Mouse (Mus musculus): ENCODE results near the gene Hdlbp. TPM values are rescaled to one million over a fixed set of nuclear protein-coding genes. Genes with fewer than 3 reads are reported as not detected.
"Not testable (repeated sequence)": the region's sequence is repeated elsewhere in the genome, so short reads cannot be mapped to it uniquely, and the experiment has no call there.

Gene Hdlbp
- polyA plus RNA-seq, 1 experiment from 2014 or later = 76.6 TPM

GRCm38 (mm10) chr1:93458357-93458756 is 20.3 kb downstream of the Hdlbp start:
- Histone ChIP-seq H3K9me3 (replicated peaks; ENCODE audit: control insufficient read depth, low read length) (no peaks in the 10 kb centered on the region), H3K27me3 (ENCODE audit: control insufficient read depth, insufficient read depth, low read depth, low read length) (no peaks in the 10 kb centered on the region), H3K36me3 (ENCODE audit: control insufficient read depth, insufficient read depth) (no peaks in the 10 kb centered on the region), H3K27ac (ENCODE audit: low read length) (no peak overlapping the region), H3K9ac (ENCODE audit: low read depth, low read length) (no peak overlapping the region), H3K4me2 (ENCODE audit: low read depth, low read length) (no peak overlapping the region), H3K4me3 (ENCODE audit: low read depth, low read length) (no peak overlapping the region), H3K4me1 (ENCODE audit: control insufficient read depth, low read depth, low read length) (peaks cover 3% of the 10 kb centered on the region)
- ATAC-seq (ENCODE audit: low read depth) = no peak
- WGBS (ENCODE audit: insufficient replicate concordance) = 33% methylated on average over 1 of the region's 1 CpGs

- H3K9me3 ChIP-seq (replicated peaks; ENCODE audit: control insufficient read depth, low read length) = no peaks in the 10 kb centered on the region
- H3K4me2 ChIP-seq (ENCODE audit: low read depth, low read length) = no peak overlapping the region
- peaks cover 3% of the 10 kb centered on the region for H3K4me1 ChIP-seq (ENCODE audit: control insufficient read depth, low read depth, low read length)
- H3K9ac ChIP-seq (ENCODE audit: low read depth, low read length) = no peak overlapping the region
- no peaks in the 10 kb centered on the region for H3K27me3 ChIP-seq (ENCODE audit: control insufficient read depth, insufficient read depth, low read depth, low read length)
- H3K27ac ChIP-seq (ENCODE audit: low read length) = no peak overlapping the region
- ATAC-seq (ENCODE audit: low read depth) = no peak
- no peaks in the 10 kb centered on the region for H3K36me3 ChIP-seq (ENCODE audit: control insufficient read depth, insufficient read depth)
- no peak overlapping the region for H3K4me3 ChIP-seq (ENCODE audit: low read depth, low read length)
Observed at GRCm38 (mm10) chr1:93453721-93454255, 24.8 kb downstream of the Hdlbp start.

GRCm38 (mm10) chr1:93450118-93450517 is 28.5 kb downstream of the Hdlbp start:
- not testable (repeated sequence) for H3K9me3 ChIP-seq (replicated peaks; ENCODE audit: control insufficient read depth, low read length); H3K4me2 ChIP-seq (ENCODE audit: low read depth, low read length); H3K27ac ChIP-seq (ENCODE audit: low read length); H3K4me3 ChIP-seq (ENCODE audit: low read depth, low read length); H3K9ac ChIP-seq (ENCODE audit: low read depth, low read length); ATAC-seq (ENCODE audit: low read depth); H3K36me3 ChIP-seq (ENCODE audit: control insufficient read depth, insufficient read depth); H3K27me3 ChIP-seq (ENCODE audit: control insufficient read depth, insufficient read depth, low read depth, low read length)
- H3K4me1 ChIP-seq (ENCODE audit: control insufficient read depth, low read depth, low read length) = peaks cover 17% of the 10 kb centered on the region
- WGBS (ENCODE audit: insufficient replicate concordance) = 75% methylated on average over 5 of the region's 5 CpGs

- no peaks in the 10 kb centered on the region for H3K9me3 ChIP-seq (replicated peaks; ENCODE audit: control insufficient read depth, low read length)
- peak overlapping the region; percentile 88 for H3K9ac ChIP-seq (ENCODE audit: low read depth, low read length)
- peaks cover 5% of the 10 kb centered on the region for H3K36me3 ChIP-seq (ENCODE audit: control insufficient read depth, insufficient read depth)
- H3K27me3 ChIP-seq (ENCODE audit: control insufficient read depth, insufficient read depth, low read depth, low read length) = no peaks in the 10 kb centered on the region
- 16% methylated on average over 3 of the region's 3 CpGs for WGBS (ENCODE audit: insufficient replicate concordance)
- H3K27ac ChIP-seq (ENCODE audit: low read length) = peak overlapping the region; percentile 89; the same call in 1 of the 2 replicates
- peaks cover 30% of the 10 kb centered on the region for H3K4me1 ChIP-seq (ENCODE audit: control insufficient read depth, low read depth, low read length)
- H3K4me3 ChIP-seq (ENCODE audit: low read depth, low read length) = peak overlapping the region; percentile 92
- peak overlapping the region; percentile 93 for H3K4me2 ChIP-seq (ENCODE audit: low read depth, low read length)
- peak; percentile 7; the same call in 1 of the 2 replicates for ATAC-seq (ENCODE audit: low read depth)
Observed at GRCm38 (mm10) chr1:93445822-93446162, 32.8 kb downstream of the Hdlbp start.

GRCm38 (mm10) chr1:93445111-93445821 is 33.3 kb downstream of the Hdlbp start:
- under 1% methylated on average over 80 of the region's 84 CpGs for WGBS (ENCODE audit: insufficient replicate concordance)
- H3K9ac ChIP-seq (ENCODE audit: low read depth, low read length) = peak overlapping the region; percentile 88
- no peaks in the 10 kb centered on the region for H3K9me3 ChIP-seq (replicated peaks; ENCODE audit: control insufficient read depth, low read length)
- peaks cover 8% of the 10 kb centered on the region for H3K36me3 ChIP-seq (ENCODE audit: control insufficient read depth, insufficient read depth)
- no peaks in the 10 kb centered on the region for H3K27me3 ChIP-seq (ENCODE audit: control insufficient read depth, insufficient read depth, low read depth, low read length)
- H3K4me2 ChIP-seq (ENCODE audit: low read depth, low read length) = peak overlapping the region; percentile 93
- ATAC-seq (ENCODE audit: low read depth) = peak; percentile 89
- H3K4me1 ChIP-seq (ENCODE audit: control insufficient read depth, low read depth, low read length) = peaks cover 30% of the 10 kb centered on the region
- peak overlapping the region; percentile 89 for H3K27ac ChIP-seq (ENCODE audit: low read length)
- peak overlapping the region; percentile 92 for H3K4me3 ChIP-seq (ENCODE audit: low read depth, low read length)

- Histone ChIP-seq H3K36me3 (ENCODE audit: control insufficient read depth, insufficient read depth) (peaks cover 8% of the 10 kb centered on the region), H3K4me1 (ENCODE audit: control insufficient read depth, low read depth, low read length) (peaks cover 30% of the 10 kb centered on the region), H3K27me3 (ENCODE audit: control insufficient read depth, insufficient read depth, low read depth, low read length) (no peaks in the 10 kb centered on the region), H3K27ac (ENCODE audit: low read length) (peak overlapping the region; percentile 89), H3K9ac (ENCODE audit: low read depth, low read length) (peak overlapping the region; percentile 88), H3K9me3 (replicated peaks; ENCODE audit: control insufficient read depth, low read length) (no peaks in the 10 kb centered on the region), H3K4me2 (ENCODE audit: low read depth, low read length) (peak overlapping the region; percentile 93), H3K4me3 (ENCODE audit: low read depth, low read length) (peak overlapping the region; percentile 92)
- peak; percentile 72 for ATAC-seq (ENCODE audit: low read depth)
- WGBS (ENCODE audit: insufficient replicate concordance) = 4% methylated on average over 18 of the region's 18 CpGs
Observed at GRCm38 (mm10) chr1:93444405-93445110, 34.1 kb downstream of the Hdlbp start.

GRCm38 (mm10) chr1:93439321-93439720 is 39.3 kb downstream of the Hdlbp start:
- Histone ChIP-seq H3K36me3 (ENCODE audit: control insufficient read depth, insufficient read depth) (peaks cover 30% of the 10 kb centered on the region), H3K27me3 (ENCODE audit: control insufficient read depth, insufficient read depth, low read depth, low read length) (no peaks in the 10 kb centered on the region), H3K9me3 (replicated peaks; ENCODE audit: control insufficient read depth, low read length) (no peaks in the 10 kb centered on the region), H3K27ac (ENCODE audit: low read length) (no peak overlapping the region), H3K4me2 (ENCODE audit: low read depth, low read length) (no peak overlapping the region), H3K4me3 (ENCODE audit: low read depth, low read length) (no peak overlapping the region), H3K9ac (ENCODE audit: low read depth, low read length) (no peak overlapping the region), H3K4me1 (ENCODE audit: control insufficient read depth, low read depth, low read length) (peaks cover 14% of the 10 kb centered on the region)
- no peak for ATAC-seq (ENCODE audit: low read depth)
- WGBS (ENCODE audit: insufficient replicate concordance) = 74% methylated on average over 1 of the region's 1 CpGs

- no peaks in the 10 kb centered on the region for H3K27me3 ChIP-seq (ENCODE audit: control insufficient read depth, insufficient read depth, low read depth, low read length)
- no peak overlapping the region for H3K9ac ChIP-seq (ENCODE audit: low read depth, low read length)
- H3K4me3 ChIP-seq (ENCODE audit: low read depth, low read length) = no peak overlapping the region
- H3K4me1 ChIP-seq (ENCODE audit: control insufficient read depth, low read depth, low read length) = no peaks in the 10 kb centered on the region; the same call in 1 of the 2 replicates
- H3K4me2 ChIP-seq (ENCODE audit: low read depth, low read length) = no peak overlapping the region
- H3K9me3 ChIP-seq (replicated peaks; ENCODE audit: control insufficient read depth, low read length) = no peaks in the 10 kb centered on the region
- 0 out of 2 replicates have a peak overlapping the region, but pooled peaks have one; percentile 1 for H3K27ac ChIP-seq (ENCODE audit: low read length)
- peaks cover 43% of the 10 kb centered on the region for H3K36me3 ChIP-seq (ENCODE audit: control insufficient read depth, insufficient read depth)
- WGBS (ENCODE audit: insufficient replicate concordance) = 70% methylated on average over 6 of the region's 6 CpGs
- peak; percentile 91 for ATAC-seq (ENCODE audit: low read depth)
Observed at GRCm38 (mm10) chr1:93432087-93432486, 46.5 kb downstream of the Hdlbp start.

- Histone ChIP-seq H3K4me1 (ENCODE audit: control insufficient read depth, low read depth, low read length) (no peaks in the 10 kb centered on the region), H3K9me3 (replicated peaks; ENCODE audit: control insufficient read depth, low read length) (no peaks in the 10 kb centered on the region), H3K27me3 (ENCODE audit: control insufficient read depth, insufficient read depth, low read depth, low read length) (no peaks in the 10 kb centered on the region), H3K9ac (ENCODE audit: low read depth, low read length) (no peak overlapping the region), H3K27ac (ENCODE audit: low read length) (no peak overlapping the region), H3K4me3 (ENCODE audit: low read depth, low read length) (no peak overlapping the region), H3K36me3 (ENCODE audit: control insufficient read depth, insufficient read depth) (peaks cover 21% of the 10 kb centered on the region), H3K4me2 (ENCODE audit: low read depth, low read length) (no peak overlapping the region)
- WGBS (ENCODE audit: insufficient replicate concordance) = 37% methylated on average over 4 of the region's 4 CpGs
- no peak for ATAC-seq (ENCODE audit: low read depth)
Observed at GRCm38 (mm10) chr1:93403403-93403802, 75.2 kb downstream of the Hdlbp start.
